Mouse (Mus musculus) gonadal fat pad, adult 2 months (tissue): Measurements from ENCODE around the gene Tcf3. TPM values are rescaled to one million over a fixed set of nuclear protein-coding genes. Genes with fewer than 3 reads are reported as not detected.

Experiments used
- DNase-seq: peaks from one replicate; pipeline ENCODE4 v3.0.0-alpha.2; 2012; ENCODE audit warnings: low read depth
- polyA plus RNA-seq: library from polyadenylated mRNA; depleted of rRNA; stranded (reverse); fragments of >200 nt; gene quantifications from 2 replicates; pipeline ENCODE4 v1.2.3, GENCODE M21; 2012

Tcf3 gene
- polyA plus RNA-seq, 1 experiment = 56.8 TPM

GRCm38 (mm10) chr10:80385811-80386734 lies 47.4 kb downstream of the Tcf3 start:
- DNase-seq = no peak

GRCm38 (mm10) chr10:80385310-80385709 lies 48.1 kb downstream of the Tcf3 start:
- DNase-seq = no peak

- DNase-seq = no peak
These were observed 48.7 kb downstream of the Tcf3 start for GRCm38 (mm10) chr10:80384709-80385108.

GRCm38 (mm10) chr10:80384115-80384639 lies 49.3 kb downstream of the Tcf3 start:
- DNase-seq = no peak

- DNase-seq = no peak
These were observed 50.0 kb downstream of the Tcf3 start for GRCm38 (mm10) chr10:80383431-80383830.

GRCm38 (mm10) chr10:80382641-80383365 lies 50.6 kb downstream of the Tcf3 start:
- no peak for DNase-seq

- no peak for DNase-seq
These were observed 55.7 kb downstream of the Tcf3 start for GRCm38 (mm10) chr10:80377716-80378115.

- DNase-seq = no peak
These were observed 57.3 kb downstream of the Tcf3 start for GRCm38 (mm10) chr10:80376160-80376559.

GRCm38 (mm10) chr10:80374063-80374462 lies 59.4 kb downstream of the Tcf3 start:
- no peak for DNase-seq

- no peak for DNase-seq
These were observed 60.7 kb downstream of the Tcf3 start for GRCm38 (mm10) chr10:80372706-80373105.

GRCm38 (mm10) chr10:80371983-80372382 lies 61.5 kb downstream of the Tcf3 start:
- no peak for DNase-seq

GRCm38 (mm10) chr10:80371411-80371966 lies 62.0 kb downstream of the Tcf3 start:
- DNase-seq = no peak

- no peak for DNase-seq
These were observed 63.3 kb downstream of the Tcf3 start for GRCm38 (mm10) chr10:80369995-80370747.

- no peak for DNase-seq
These were observed 65.1 kb downstream of the Tcf3 start for GRCm38 (mm10) chr10:80368392-80368791.

- no peak for DNase-seq
These were observed 65.5 kb downstream of the Tcf3 start for GRCm38 (mm10) chr10:80367954-80368353.

- no peak for DNase-seq
These were observed 67.7 kb downstream of the Tcf3 start for GRCm38 (mm10) chr10:80365736-80366135.

- DNase-seq = no peak
These were observed 69.7 kb downstream of the Tcf3 start for GRCm38 (mm10) chr10:80363734-80364133.
